Mouse (Mus musculus) effector memory CD4-positive, alpha-beta T cell, adult 5 months (primary cell): ENCODE results near the gene Olfr1006. TPM values are rescaled to one million over a fixed set of nuclear protein-coding genes. Genes with fewer than 3 reads are reported as not detected.

Experiments
- polyA plus RNA-seq: library from polyadenylated mRNA; unstranded; fragments of 100-300 nt; shearing (Covaris generic); gene quantifications from one replicate; pipeline ENCODE4 v1.2.1, GENCODE M21; 2017

Olfr1006 gene
- not detected for polyA plus RNA-seq

DNA sequence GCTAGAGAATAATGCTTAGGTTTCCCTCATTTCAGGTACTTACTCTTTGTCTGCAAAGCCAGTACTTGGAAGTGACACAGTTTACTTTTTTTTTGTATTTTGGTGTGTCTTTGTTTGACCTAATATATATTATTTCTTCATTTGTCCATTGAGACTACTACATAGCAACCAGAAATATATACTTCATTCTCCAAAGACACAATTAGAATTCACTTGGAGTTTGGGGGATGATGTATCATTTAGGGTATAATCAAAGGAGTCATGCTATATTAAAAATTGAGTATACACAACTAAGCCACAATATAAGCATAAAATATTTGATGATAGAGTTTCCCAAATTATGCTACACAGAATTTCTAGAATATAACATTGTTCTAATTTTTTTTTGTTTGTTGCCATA lies at the start of gene Olfr1006:
TSS of gene Olfr1006 (minus strand) at position 101 of the 400 bp plus-strand sequence.

GRCm38 (mm10) chr2:85715119-85715518 lies 36.6 kb upstream of the Olfr1006 start, which contains the start of gene Olfr1009:
TSS of gene Olfr1009 (plus strand) at chr2:85715419.

DNA sequence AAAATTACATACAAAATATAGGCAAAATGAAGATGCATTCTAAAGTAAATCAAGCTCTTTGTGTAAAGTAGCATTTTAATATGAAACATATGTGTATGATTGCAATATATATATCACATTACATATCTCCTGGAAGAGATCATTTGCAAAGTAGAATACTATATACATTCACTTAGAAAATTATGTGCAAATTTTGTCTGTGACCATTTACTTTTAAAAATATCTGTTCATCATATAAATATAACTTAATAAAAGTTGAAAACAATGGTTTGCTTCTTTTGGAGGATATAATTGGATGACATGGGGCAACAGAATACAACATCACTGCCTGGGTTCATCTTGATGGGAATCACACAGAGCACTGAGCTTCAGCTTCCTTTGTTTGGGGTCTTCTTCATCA lies 10.6 kb upstream of the Olfr1006 start, which contains the start of gene Olfr1008:
TSS of gene Olfr1008 (plus strand) at position 301 of the 400 bp plus-strand sequence.

DNA sequence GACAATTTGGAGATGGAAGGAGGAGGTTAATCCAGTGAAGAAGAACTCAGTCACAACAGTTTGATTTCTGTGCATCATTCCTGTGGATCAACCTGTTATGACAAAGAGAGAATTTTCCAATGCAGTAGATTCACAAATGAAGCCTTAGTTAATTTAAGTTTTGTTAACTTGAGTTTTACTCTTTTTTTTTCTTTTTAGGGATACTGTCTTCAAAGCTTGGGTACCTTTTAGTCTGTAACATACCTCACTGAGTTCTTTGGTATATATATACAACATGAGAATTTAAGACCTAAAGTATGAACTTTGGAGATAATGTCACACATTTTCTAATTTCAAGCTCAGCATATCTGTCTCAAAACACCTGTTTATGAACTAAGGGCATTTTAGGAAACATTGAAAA lies 14.2 kb downstream of the Olfr1006 start, which contains the start of gene Olfr154:
TSS of gene Olfr154 (minus strand) at position 101 of the 400 bp plus-strand sequence.

GRCm38 (mm10) chr2:85650604-85651003 lies 28.0 kb downstream of the Olfr1006 start, which contains the start of gene Olfr1002:
TSS of gene Olfr1002 (minus strand) at chr2:85650704.

Other genes starting within 250 kb of the Olfr1006 start
- not detected for gene Olfr994, start 242.3 kb downstream of the Olfr1006 start, polyA plus RNA-seq
- not detected for gene Olfr995, start 235.1 kb downstream of the Olfr1006 start, polyA plus RNA-seq
- gene 4833423E24Rik, start 159.7 kb downstream of the Olfr1006 start, polyA plus RNA-seq: not detected
- gene Olfr996, start 99.6 kb downstream of the Olfr1006 start, polyA plus RNA-seq: not detected
- gene Olfr998, start 89.8 kb downstream of the Olfr1006 start, polyA plus RNA-seq: not detected
- not detected for gene Olfr1000, start 66.9 kb downstream of the Olfr1006 start, polyA plus RNA-seq
- gene Olfr1002, start 28.1 kb downstream of the Olfr1006 start, polyA plus RNA-seq: not detected
- not detected for gene Olfr154, start 14.3 kb downstream of the Olfr1006 start, polyA plus RNA-seq
- not detected for gene Olfr1008, start 10.7 kb upstream of the Olfr1006 start, polyA plus RNA-seq
- not detected for gene Olfr1009, start 36.7 kb upstream of the Olfr1006 start, polyA plus RNA-seq
- gene Olfr1012, start 84.0 kb upstream of the Olfr1006 start, polyA plus RNA-seq: not detected
- not detected for gene Olfr1013, start 88.3 kb upstream of the Olfr1006 start, polyA plus RNA-seq
- gene Olfr1014, start 93.9 kb upstream of the Olfr1006 start, polyA plus RNA-seq: not detected
- gene Olfr1015, start 103.2 kb upstream of the Olfr1006 start, polyA plus RNA-seq: not detected
- gene Olfr1016, start 123.8 kb upstream of the Olfr1006 start, polyA plus RNA-seq: not detected
- gene Olfr1018, start 139.7 kb upstream of the Olfr1006 start, polyA plus RNA-seq: not detected
- gene Olfr1019, start 166.7 kb upstream of the Olfr1006 start, polyA plus RNA-seq: not detected
- 0.35 TPM for gene Olfr1020, start 168.3 kb upstream of the Olfr1006 start, polyA plus RNA-seq
- gene Olfr1022, start 189.8 kb upstream of the Olfr1006 start, polyA plus RNA-seq: not detected
- gene Olfr1023, start 206.9 kb upstream of the Olfr1006 start, polyA plus RNA-seq: not detected
- gene Olfr1024, start 226.3 kb upstream of the Olfr1006 start, polyA plus RNA-seq: not detected
- gene Olfr1025-ps1, start 236.4 kb upstream of the Olfr1006 start, polyA plus RNA-seq: not detected
- gene Olfr1026, start 242.8 kb upstream of the Olfr1006 start, polyA plus RNA-seq: not detected